Mouse (Mus musculus) ES-Bruce4 (cell line): ENCODE data around the gene Arl4d.

Source experiments
- CTCF ChIP-seq: IDR thresholded peaks from one replicate; pipeline ENCODE4 v1.8.1; 2011; ENCODE audit warnings: low read depth, low read length
- POLR2A ChIP-seq: IDR thresholded peaks from one replicate; pipeline ENCODE4 v1.8.1; 2011; ENCODE audit warnings: low read length; ENCODE audit not compliant: insufficient read depth

- TF ChIP-seq CTCF (no peak), POLR2A (no peak)
Observed at GRCm38 (mm10) chr11:101677655-101678054, 12.3 kb downstream of the Arl4d start.
